Mouse (Mus musculus) kidney, postnatal 14 days (tissue): ENCODE data around the gene Sugp1.

Experiments
- DNase-seq: peaks from one replicate; pipeline ENCODE4 v3.0.0; 2022; ENCODE audit warnings: mixed read lengths

Sugp1 gene

GRCm38 (mm10) chr8:70114488-70114887, 71.9 kb downstream of the Sugp1 start:
- DNase-seq = no peak

GRCm38 (mm10) chr8:70114892-70115291, 72.3 kb downstream of the Sugp1 start:
- DNase-seq = no peak

GRCm38 (mm10) chr8:70117611-70118010, 75.0 kb downstream of the Sugp1 start:
- DNase-seq = peak; percentile 28

GRCm38 (mm10) chr8:70118726-70119700, 76.4 kb downstream of the Sugp1 start:
- DNase-seq = no peak

- peak; percentile 79 for DNase-seq
Observed at GRCm38 (mm10) chr8:70120667-70121066, 78.1 kb downstream of the Sugp1 start, which contains the start of gene Ncan. Ncan (minus strand) TSS chr8:70120873.
